Mouse (Mus musculus): ENCODE results near the gene Dmac1.

- no peak for TF ChIP-seq CTCF (conservative IDR thresholded peaks at IDR 0.05; ENCODE audit: low read length)
- TF ChIP-seq NANOG (IDR thresholded peaks at IDR 0.05; ENCODE audit: borderline replicate concordance, low read length) = no peak
- TF ChIP-seq POU5F1 (IDR thresholded peaks at IDR 0.05; ENCODE audit: borderline replicate concordance, low read length) = no peak
Observed at GRCm38 (mm10) chr4:75275737-75276136, 2.4 kb downstream of the Dmac1 start.

All from E14TG2a.4 (cell line).